Mouse (Mus musculus): ENCODE results near the gene Tmem178b. TPM values are rescaled to one million over a fixed set of nuclear protein-coding genes. Genes with fewer than 3 reads are reported as not detected.

Gene Tmem178b
- not detected in 2 replicates for polyA plus RNA-seq (2011; ENCODE audit: insufficient read depth, insufficient read length, low replicate concordance, missing spikeins)

GRCm38 (mm10) chr6:39872901-39873591 lies at the start of gene Tmem178b:
Gene Tmem178b, plus strand, starts transcription at chr6:39873271.
- no peak within 1 kb of the TSS for H3K27ac ChIP-seq (ENCODE audit: control insufficient read depth, insufficient read depth, low read depth, low read length, poor library complexity)
- TF ChIP-seq CTCF (IDR thresholded peaks at IDR 0.05; ENCODE audit: control insufficient read depth, insufficient read depth, low read length): no peak
- no peak for TF ChIP-seq POLR2A (IDR thresholded peaks at IDR 0.05; ENCODE audit: borderline replicate concordance, control insufficient read depth, low read depth, low read length)
- H3K4me1 ChIP-seq (ENCODE audit: control insufficient read depth, insufficient read depth, low read length): no peaks in the 10 kb centered on the region
- 2% methylated on average over 62 of the region's 63 CpGs for WGBS
- no peak within 1 kb of the TSS for H3K4me3 ChIP-seq (replicated peaks; ENCODE audit: control insufficient read depth, low read depth, low read length)

GRCm38 (mm10) chr6:39828736-39829135 lies 44.3 kb upstream of the Tmem178b start:
- no peak overlapping the region for H3K4me3 ChIP-seq (replicated peaks; ENCODE audit: control insufficient read depth, low read depth, low read length)
- no peak overlapping the region for H3K27ac ChIP-seq (ENCODE audit: control insufficient read depth, insufficient read depth, low read depth, low read length, poor library complexity)
- no peaks in the 10 kb centered on the region for H3K4me1 ChIP-seq (ENCODE audit: control insufficient read depth, insufficient read depth, low read length)
- TF ChIP-seq POLR2A (IDR thresholded peaks at IDR 0.05; ENCODE audit: borderline replicate concordance, control insufficient read depth, low read depth, low read length) (no peak), CTCF (IDR thresholded peaks at IDR 0.05; ENCODE audit: control insufficient read depth, insufficient read depth, low read length) (no peak)
- 80% methylated on average over 5 of the region's 5 CpGs for WGBS

- Histone ChIP-seq H3K4me3 (replicated peaks; ENCODE audit: control insufficient read depth, low read depth, low read length) (no peak overlapping the region), H3K4me1 (ENCODE audit: control insufficient read depth, insufficient read depth, low read length) (no peaks in the 10 kb centered on the region), H3K27ac (ENCODE audit: control insufficient read depth, insufficient read depth, low read depth, low read length, poor library complexity) (no peak overlapping the region)
- TF ChIP-seq CTCF (IDR thresholded peaks at IDR 0.05; ENCODE audit: control insufficient read depth, insufficient read depth, low read length) (no peak), POLR2A (IDR thresholded peaks at IDR 0.05; ENCODE audit: borderline replicate concordance, control insufficient read depth, low read depth, low read length) (no peak)
- 86% methylated on average over 14 of the region's 14 CpGs for WGBS
Measured at GRCm38 (mm10) chr6:39843698-39844342, 29.3 kb upstream of the Tmem178b start.

- no peaks in the 10 kb centered on the region; the same call in 1 of the 2 replicates for H3K4me1 ChIP-seq (ENCODE audit: control insufficient read depth, insufficient read depth, low read length)
- 43% methylated on average over 2 of the region's 2 CpGs for WGBS
- H3K4me3 ChIP-seq (replicated peaks; ENCODE audit: control insufficient read depth, low read depth, low read length): no peak overlapping the region
- no peak for TF ChIP-seq POLR2A (IDR thresholded peaks at IDR 0.05; ENCODE audit: borderline replicate concordance, control insufficient read depth, low read depth, low read length)
- no peak for TF ChIP-seq CTCF (IDR thresholded peaks at IDR 0.05; ENCODE audit: control insufficient read depth, insufficient read depth, low read length)
- no peak overlapping the region for H3K27ac ChIP-seq (ENCODE audit: control insufficient read depth, insufficient read depth, low read depth, low read length, poor library complexity)
Measured at GRCm38 (mm10) chr6:39847538-39847937, 25.5 kb upstream of the Tmem178b start.

GRCm38 (mm10) chr6:39848766-39849165 lies 24.3 kb upstream of the Tmem178b start:
- Histone ChIP-seq H3K27ac (ENCODE audit: control insufficient read depth, insufficient read depth, low read depth, low read length, poor library complexity) (no peak overlapping the region), H3K4me3 (replicated peaks; ENCODE audit: control insufficient read depth, low read depth, low read length) (no peak overlapping the region), H3K4me1 (ENCODE audit: control insufficient read depth, insufficient read depth, low read length) (no peaks in the 10 kb centered on the region; the same call in 1 of the 2 replicates)
- 25% methylated on average over 7 of the region's 7 CpGs for WGBS
- peak; percentile 33; the same call in 1 of the 2 replicates for TF ChIP-seq CTCF (IDR thresholded peaks at IDR 0.05; ENCODE audit: control insufficient read depth, insufficient read depth, low read length)
- no peak for TF ChIP-seq POLR2A (IDR thresholded peaks at IDR 0.05; ENCODE audit: borderline replicate concordance, control insufficient read depth, low read depth, low read length)

GRCm38 (mm10) chr6:39849667-39850066 lies 23.4 kb upstream of the Tmem178b start:
- Histone ChIP-seq H3K4me1 (ENCODE audit: control insufficient read depth, insufficient read depth, low read length) (no peaks in the 10 kb centered on the region; the same call in 1 of the 2 replicates), H3K4me3 (replicated peaks; ENCODE audit: control insufficient read depth, low read depth, low read length) (no peak overlapping the region), H3K27ac (ENCODE audit: control insufficient read depth, insufficient read depth, low read depth, low read length, poor library complexity) (no peak overlapping the region)
- TF ChIP-seq CTCF (IDR thresholded peaks at IDR 0.05; ENCODE audit: control insufficient read depth, insufficient read depth, low read length) (no peak), POLR2A (IDR thresholded peaks at IDR 0.05; ENCODE audit: borderline replicate concordance, control insufficient read depth, low read depth, low read length) (no peak)
- 85% methylated on average over 4 of the region's 4 CpGs for WGBS

GRCm38 (mm10) chr6:39870271-39871135 lies 2.6 kb upstream of the Tmem178b start:
- Histone ChIP-seq H3K4me1 (ENCODE audit: control insufficient read depth, insufficient read depth, low read length) (no peaks in the 10 kb centered on the region), H3K27ac (ENCODE audit: control insufficient read depth, insufficient read depth, low read depth, low read length, poor library complexity) (no peak overlapping the region), H3K4me3 (replicated peaks; ENCODE audit: control insufficient read depth, low read depth, low read length) (no peak overlapping the region)
- no peak for TF ChIP-seq CTCF (IDR thresholded peaks at IDR 0.05; ENCODE audit: control insufficient read depth, insufficient read depth, low read length)
- no peak for TF ChIP-seq POLR2A (IDR thresholded peaks at IDR 0.05; ENCODE audit: borderline replicate concordance, control insufficient read depth, low read depth, low read length)
- 2% methylated on average over 28 of the region's 28 CpGs for WGBS
